Mouse (Mus musculus): Measurements from ENCODE around the gene Vmp1. TPM values are rescaled to one million over a fixed set of nuclear protein-coding genes. Genes with fewer than 3 reads are reported as not detected.

Gene Vmp1
- total and polyA plus RNA-seq, 3 experiments, result 80.9 to 209 (median 167) TPM

GRCm38 (mm10) chr11:86629941-86630340 is 53.7 kb downstream of the Vmp1 start:
- no peaks in the 10 kb centered on the region for H3K9me3 ChIP-seq (replicated peaks; ENCODE audit: low read length)
- no peaks in the 10 kb centered on the region for H3K27me3 ChIP-seq (replicated peaks)
- H3K4me3 ChIP-seq (replicated peaks in 1 of 3; ENCODE audit: low read depth in 2 of 3, low read length in 2 of 3, poor library complexity in 1 of 3), result no peak overlapping the region
- H3K79me2 ChIP-seq (replicated peaks; ENCODE audit: control insufficient read depth, extremely low read depth, insufficient read depth, poor library complexity, severe bottlenecking), result no peaks in the 10 kb centered on the region; the same call in none of the 2 replicates
- no peak for DNase-seq (ENCODE audit: extremely low read depth)
- H3K9ac ChIP-seq (ENCODE audit: insufficient read depth, low read depth), result no peak overlapping the region
- peaks cover 25 to 52% of the 10 kb centered on the region in 2 experiments for H3K36me3 ChIP-seq (replicated peaks in 1 of 2; ENCODE audit: control insufficient read depth in 1 of 2, insufficient read depth in 1 of 2, low read length in 1 of 2)
- dilution Hi-C loops (cut with MboI; ENCODE audit: extremely low pct_ligation_motif_present, extremely low pct_unique_long_range_greater_than_20kb, low sequenced_read_pairs) (no loop called here), in situ Hi-C loops (cut with MboI; ENCODE audit: low pct_ligation_motif_present, low pct_unique_long_range_greater_than_20kb, low sequenced_read_pairs) (no loop called here)
- TF ChIP-seq ZMIZ1 (IDR thresholded peaks at IDR 0.05; ENCODE audit: low read depth, low read length) (no peak), MYC (IDR thresholded peaks at IDR 0.05; ENCODE audit: low read depth, low read length) (no peak), MAX (IDR thresholded peaks at IDR 0.05; ENCODE audit: low read length) (no peak), TBP (conservative IDR thresholded peaks at IDR 0.05; ENCODE audit: low read depth, low read length) (no peak), BHLHE40 (IDR thresholded peaks at IDR 0.05; ENCODE audit: low read depth, low read length) (no peak), CHD2 (IDR thresholded peaks at IDR 0.05; ENCODE audit: low read length) (no peak), ZKSCAN1 (IDR thresholded peaks at IDR 0.05; ENCODE audit: borderline replicate concordance, low read depth, low read length) (no peak), MAFK (IDR thresholded peaks at IDR 0.05; ENCODE audit: insufficient replicate concordance, low read length) (no peak), IRF4 (IDR thresholded peaks at IDR 0.05; ENCODE audit: low read depth, low read length) (no peak), SIN3A (IDR thresholded peaks at IDR 0.05; ENCODE audit: low read length) (no peak), POLR2A (IDR thresholded peaks at IDR 0.05; ENCODE audit: low read depth, low read length) (no peak), ELF1 (IDR thresholded peaks at IDR 0.05; ENCODE audit: low read depth, low read length) (no peak), UBTF (IDR thresholded peaks at IDR 0.05; ENCODE audit: low read depth, low read length) (no peak), ZC3H11A (IDR thresholded peaks at IDR 0.05; ENCODE audit: low read depth, low read length) (no peak), MXI1 (IDR thresholded peaks at IDR 0.05; ENCODE audit: low read depth, low read length) (no peak), HCFC1 (IDR thresholded peaks at IDR 0.05; ENCODE audit: low read depth, low read length) (no peak), MEF2A (IDR thresholded peaks at IDR 0.05; ENCODE audit: borderline replicate concordance, low read depth, low read length) (no peak), USF1 (IDR thresholded peaks at IDR 0.05; ENCODE audit: low read depth, low read length) (no peak)
- no peak overlapping the region for H3K4me2 ChIP-seq (ENCODE audit: insufficient read depth, low read depth, poor library complexity, severe bottlenecking)
- peaks cover 4 to 36% of the 10 kb centered on the region in 2 experiments for H3K4me1 ChIP-seq (ENCODE audit: control insufficient read depth in 1 of 2, insufficient read depth in 2 of 2)
- H3K27ac ChIP-seq (ENCODE audit: insufficient read depth, low read depth), result no peak overlapping the region

GRCm38 (mm10) chr11:86629445-86629844 is 54.2 kb downstream of the Vmp1 start:
- Histone ChIP-seq H3K4me1 (ENCODE audit: control insufficient read depth in 1 of 2, insufficient read depth in 2 of 2) (peaks cover 4 to 41% of the 10 kb centered on the region in 2 experiments), H3K79me2 (replicated peaks; ENCODE audit: control insufficient read depth, extremely low read depth, insufficient read depth, poor library complexity, severe bottlenecking) (no peaks in the 10 kb centered on the region; the same call in none of the 2 replicates), H3K9ac (ENCODE audit: insufficient read depth, low read depth) (no peak overlapping the region), H3K36me3 (replicated peaks in 1 of 2; ENCODE audit: control insufficient read depth in 1 of 2, insufficient read depth in 1 of 2, low read length in 1 of 2) (peaks cover 20 to 47% of the 10 kb centered on the region in 2 experiments), H3K27me3 (replicated peaks) (no peaks in the 10 kb centered on the region), H3K27ac (ENCODE audit: insufficient read depth, low read depth) (no peak overlapping the region), H3K9me3 (replicated peaks; ENCODE audit: low read length) (no peaks in the 10 kb centered on the region), H3K4me2 (ENCODE audit: insufficient read depth, low read depth, poor library complexity, severe bottlenecking) (no peak overlapping the region), H3K4me3 (replicated peaks in 1 of 3; ENCODE audit: low read depth in 2 of 3, low read length in 2 of 3, poor library complexity in 1 of 3) (no peak overlapping the region)
- no peak for TF ChIP-seq MEF2A (IDR thresholded peaks at IDR 0.05; ENCODE audit: borderline replicate concordance, low read depth, low read length)
- TF ChIP-seq USF2 (conservative IDR thresholded peaks at IDR 0.05; ENCODE audit: low read depth, low read length), result no peak
- TF ChIP-seq ELF1 (IDR thresholded peaks at IDR 0.05; ENCODE audit: low read depth, low read length), result no peak
- TF ChIP-seq USF1 (IDR thresholded peaks at IDR 0.05; ENCODE audit: low read depth, low read length), result no peak
- TF ChIP-seq UBTF (IDR thresholded peaks at IDR 0.05; ENCODE audit: low read depth, low read length), result no peak
- no peak for TF ChIP-seq SMC3 (IDR thresholded peaks at IDR 0.05; ENCODE audit: low read depth, low read length)
- TF ChIP-seq MAX (IDR thresholded peaks at IDR 0.05; ENCODE audit: low read length), result no peak
- TF ChIP-seq MAZ (IDR thresholded peaks at IDR 0.05; ENCODE audit: low read depth, low read length), result no peak
- TF ChIP-seq CHD2 (IDR thresholded peaks at IDR 0.05; ENCODE audit: low read length), result no peak
- no peak for TF ChIP-seq MYC (IDR thresholded peaks at IDR 0.05; ENCODE audit: low read depth, low read length)
- TF ChIP-seq MAFK (IDR thresholded peaks at IDR 0.05; ENCODE audit: insufficient replicate concordance, low read length), result no peak
- TF ChIP-seq CHD1 (IDR thresholded peaks at IDR 0.05; ENCODE audit: low read depth, low read length), result no peak
- TF ChIP-seq ZC3H11A (IDR thresholded peaks at IDR 0.05; ENCODE audit: low read depth, low read length), result no peak
- TF ChIP-seq GABPA (IDR thresholded peaks at IDR 0.05; ENCODE audit: insufficient replicate concordance, low read depth, low read length), result no peak
- in situ Hi-C loops (cut with MboI; ENCODE audit: low pct_ligation_motif_present, low pct_unique_long_range_greater_than_20kb, low sequenced_read_pairs) (no loop called here), dilution Hi-C loops (cut with MboI; ENCODE audit: extremely low pct_ligation_motif_present, extremely low pct_unique_long_range_greater_than_20kb, low sequenced_read_pairs) (no loop called here)
- no peak for DNase-seq (ENCODE audit: extremely low read depth)

Measured in CH12.LX (cell line).